Mouse (Mus musculus) brain, embryonic 14.5 days (tissue): ENCODE data around the gene Cbfa2t2. TPM values are rescaled to one million over a fixed set of nuclear protein-coding genes. Genes with fewer than 3 reads are reported as not detected.

Source experiments
- DNase-seq: peaks from one replicate; pipeline ENCODE4 v3.0.0-alpha.2; 2011; ENCODE audit warnings: low read depth
- CTCF ChIP-seq: fragments of 200-500 bp; IDR thresholded peaks from 2 replicates; pipeline ENCODE4 v1.5.1; 2012; ENCODE audit warnings: inconsistent platforms, mild to moderate bottlenecking, moderate library complexity, borderline replicate concordance; ENCODE audit not compliant: insufficient read depth, insufficient read length; ENCODE audit errors: extremely low read depth
- POLR2A ChIP-seq: fragments of 200-500 bp; IDR thresholded peaks from 2 replicates; pipeline ENCODE4 v1.6.1; 2012; ENCODE audit warnings: mild to moderate bottlenecking, inconsistent platforms, borderline replicate concordance; ENCODE audit not compliant: poor library complexity, insufficient read depth, insufficient read length, severe bottlenecking; ENCODE audit errors: extremely low read depth
- polyA plus RNA-seq: library from polyadenylated mRNA; depleted of rRNA; stranded (reverse); fragments of >200 nt; gene quantifications from 2 replicates; pipeline ENCODE4 v1.2.3, GENCODE M21; 2012

Gene Cbfa2t2
- polyA plus RNA-seq, 1 experiment: 46.3 TPM

- DNase-seq: peak; percentile 62
- TF ChIP-seq CTCF: no peak
- no peak for TF ChIP-seq POLR2A
These were observed 8.4 kb upstream of the Cbfa2t2 start for GRCm38 (mm10) chr2:154427853-154428360.

- no peak for DNase-seq
- TF ChIP-seq CTCF (no peak), POLR2A (no peak)
These were observed 5.7 kb upstream of the Cbfa2t2 start for GRCm38 (mm10) chr2:154430566-154430965.

- no peak for DNase-seq
- TF ChIP-seq CTCF (no peak), POLR2A (no peak)
These were observed 3.6 kb upstream of the Cbfa2t2 start for GRCm38 (mm10) chr2:154432696-154433095.

- TF ChIP-seq POLR2A: no peak
- no peak for TF ChIP-seq CTCF
- DNase-seq: peak; percentile 83
These were observed 2.9 kb upstream of the Cbfa2t2 start for GRCm38 (mm10) chr2:154433391-154433790.

GRCm38 (mm10) chr2:154434690-154435089 lies 1.6 kb upstream of the Cbfa2t2 start:
- DNase-seq: no peak
- TF ChIP-seq POLR2A: no peak
- TF ChIP-seq CTCF: no peak

- DNase-seq: peak; percentile 99
- TF ChIP-seq CTCF (no peak), POLR2A (no peak)
These were observed 214 bp upstream of the Cbfa2t2 start for GRCm38 (mm10) chr2:154436076-154436457.

- TF ChIP-seq POLR2A: no peak
- TF ChIP-seq CTCF: no peak
- no peak for DNase-seq
These were observed 878 bp downstream of the Cbfa2t2 start for GRCm38 (mm10) chr2:154437191-154437527.

GRCm38 (mm10) chr2:154440453-154440852 lies 4.2 kb downstream of the Cbfa2t2 start:
- TF ChIP-seq POLR2A (no peak), CTCF (no peak)
- DNase-seq: no peak

GRCm38 (mm10) chr2:154447821-154448220 lies 11.5 kb downstream of the Cbfa2t2 start:
- TF ChIP-seq POLR2A: no peak
- TF ChIP-seq CTCF: no peak
- no peak for DNase-seq

GRCm38 (mm10) chr2:154448633-154449032 lies 12.4 kb downstream of the Cbfa2t2 start:
- no peak for DNase-seq
- TF ChIP-seq POLR2A (no peak), CTCF (no peak)

- TF ChIP-seq CTCF: peak; percentile 8; the same call in 1 of the 2 replicates
- TF ChIP-seq POLR2A: no peak
- no peak for DNase-seq
These were observed 16.7 kb downstream of the Cbfa2t2 start for GRCm38 (mm10) chr2:154452951-154453350.

GRCm38 (mm10) chr2:154454099-154454498 lies 17.8 kb downstream of the Cbfa2t2 start:
- TF ChIP-seq POLR2A (no peak), CTCF (no peak)
- DNase-seq: no peak
